Mouse (Mus musculus) megakaryocyte, embryonic 14.5 days (primary cell): Measurements from ENCODE around the gene Etfa. TPM values are rescaled to one million over a fixed set of nuclear protein-coding genes. Genes with fewer than 3 reads are reported as not detected.

Experiments
- H3K27me3 ChIP-seq: replicated peaks from 2 replicates; pipeline ENCODE3; 2012; ENCODE audit warnings: inconsistent platforms
- H3K36me3 ChIP-seq: replicated peaks from 2 replicates; pipeline ENCODE3; 2012; ENCODE audit warnings: low read length, inconsistent platforms, mixed read lengths
- H3K4me1 ChIP-seq: 2 replicates; pipeline ENCODE4 v1.6.1; 2012; ENCODE audit warnings: inconsistent platforms
- H3K4me3 ChIP-seq: replicated peaks from 2 replicates; pipeline ENCODE3; 2012; ENCODE audit warnings: moderate library complexity, mild to moderate bottlenecking, inconsistent platforms
- H3K9me3 ChIP-seq: 2 replicates; pipeline ENCODE4 v1.6.1; 2012; ENCODE audit warnings: inconsistent platforms
- FLI1 ChIP-seq: IDR thresholded peaks from 2 replicates; pipeline ENCODE4 v1.6.1; 2012; ENCODE audit warnings: low read length, inconsistent platforms, mixed read lengths
- GATA1 ChIP-seq: IDR thresholded peaks from 3 replicates; pipeline ENCODE4 v1.6.1; 2012; ENCODE audit warnings: mixed read lengths, low read length, inconsistent platforms, borderline replicate concordance
- polyA plus RNA-seq: library from polyadenylated mRNA; stranded (reverse); fragments of >175 nt; gene quantifications from 2 replicates; pipeline ENCODE4 v1.2.3, GENCODE M21; 2012; ENCODE audit warnings: low replicate concordance; ENCODE audit not compliant: insufficient read depth

Gene Etfa
- 5.0 and 30.7 TPM in 2 replicates for polyA plus RNA-seq

DNA sequence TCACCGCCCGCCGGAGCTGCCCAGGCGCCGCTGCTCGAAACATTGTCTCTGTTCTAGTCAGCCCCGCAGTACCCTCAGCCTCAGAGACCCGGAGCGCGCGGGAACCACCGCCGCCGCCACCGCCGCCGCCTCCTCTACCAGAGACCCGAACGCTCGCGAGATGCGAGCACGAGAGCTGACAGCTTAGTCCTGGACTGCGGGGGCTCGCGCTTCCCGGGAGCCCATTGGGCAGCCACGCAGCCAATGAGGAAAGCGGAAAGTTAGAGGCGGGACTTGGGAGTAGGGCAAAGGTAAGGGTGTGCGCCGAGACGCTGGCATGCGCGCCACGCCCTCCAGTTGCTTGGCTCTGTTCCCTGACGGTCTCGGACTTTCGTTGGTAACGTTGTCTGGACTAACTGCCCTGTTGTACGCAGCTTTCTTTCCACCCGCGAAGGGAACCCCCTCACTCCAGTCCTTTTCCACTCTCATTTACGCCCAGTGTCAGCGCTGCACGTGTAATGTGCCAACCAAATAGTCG lies at the start of gene Etfa:
TSS of gene Etfa (minus strand) at position 217 of the 517 bp plus-strand sequence.
- peaks cover 8% of the 10 kb centered on the region; the same call in 1 of the 2 replicates for H3K9me3 ChIP-seq
- TF ChIP-seq FLI1 (no peak), GATA1 (no peak)
- H3K4me3 ChIP-seq, result peak within 1 kb of the TSS; percentile 100
- H3K4me1 ChIP-seq, result peaks cover 28% of the 10 kb centered on the region
- peaks cover 4% of the 10 kb centered on the region for H3K36me3 ChIP-seq
- H3K27me3 ChIP-seq, result peaks cover 13% of the 10 kb centered on the region

DNA sequence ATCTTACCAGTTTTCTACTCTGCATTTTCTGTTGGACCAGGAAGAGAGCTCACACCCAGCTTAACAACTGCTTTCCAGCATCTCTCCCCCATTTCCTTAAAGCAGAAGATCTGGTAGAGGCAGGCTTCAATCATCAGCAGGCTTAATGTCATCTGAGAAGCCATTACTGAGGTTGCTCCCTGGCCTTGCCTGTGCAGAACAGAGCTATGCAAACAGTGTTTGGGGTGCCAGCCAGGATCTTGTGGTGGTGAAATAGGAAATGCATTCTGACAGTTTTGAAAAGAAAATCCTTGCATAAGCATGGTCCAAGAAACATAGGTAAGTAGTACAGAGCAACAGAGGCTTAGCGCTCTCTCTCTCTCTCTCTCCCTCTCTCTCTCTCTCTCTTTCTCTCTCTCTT lies 48.9 kb upstream of the Etfa start:
- Histone ChIP-seq H3K4me3 (no peak overlapping the region), H3K4me1 (peaks cover 4% of the 10 kb centered on the region; the same call in 1 of the 2 replicates), H3K36me3 (no peaks in the 10 kb centered on the region), H3K9me3 (no peaks in the 10 kb centered on the region), H3K27me3 (peaks cover 10% of the 10 kb centered on the region)
- TF ChIP-seq GATA1 (no peak), FLI1 (no peak)

DNA sequence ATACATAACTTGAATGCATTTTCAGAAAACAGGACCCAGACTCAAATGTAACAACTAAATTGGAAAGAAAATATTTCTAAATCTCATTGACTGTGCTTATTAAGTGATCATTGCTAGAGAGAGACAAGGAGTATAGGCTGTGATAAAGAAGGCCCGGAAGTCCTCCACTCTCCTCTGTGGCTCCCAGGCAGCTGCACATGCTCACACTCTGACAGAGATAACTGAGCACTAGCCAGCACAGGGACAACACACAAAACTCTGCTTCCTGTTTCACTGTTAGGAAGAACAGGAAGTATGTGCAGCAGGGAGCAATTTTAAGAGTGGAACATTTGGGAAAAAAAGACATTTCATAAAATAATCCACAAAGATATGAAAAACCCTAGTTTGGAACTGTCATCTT lies 42.9 kb upstream of the Etfa start:
- peaks cover 12% of the 10 kb centered on the region for H3K27me3 ChIP-seq
- TF ChIP-seq GATA1, result no peak
- no peak for TF ChIP-seq FLI1
- H3K36me3 ChIP-seq, result no peaks in the 10 kb centered on the region
- H3K9me3 ChIP-seq, result no peaks in the 10 kb centered on the region
- H3K4me3 ChIP-seq, result no peak overlapping the region
- peaks cover 6% of the 10 kb centered on the region for H3K4me1 ChIP-seq

DNA sequence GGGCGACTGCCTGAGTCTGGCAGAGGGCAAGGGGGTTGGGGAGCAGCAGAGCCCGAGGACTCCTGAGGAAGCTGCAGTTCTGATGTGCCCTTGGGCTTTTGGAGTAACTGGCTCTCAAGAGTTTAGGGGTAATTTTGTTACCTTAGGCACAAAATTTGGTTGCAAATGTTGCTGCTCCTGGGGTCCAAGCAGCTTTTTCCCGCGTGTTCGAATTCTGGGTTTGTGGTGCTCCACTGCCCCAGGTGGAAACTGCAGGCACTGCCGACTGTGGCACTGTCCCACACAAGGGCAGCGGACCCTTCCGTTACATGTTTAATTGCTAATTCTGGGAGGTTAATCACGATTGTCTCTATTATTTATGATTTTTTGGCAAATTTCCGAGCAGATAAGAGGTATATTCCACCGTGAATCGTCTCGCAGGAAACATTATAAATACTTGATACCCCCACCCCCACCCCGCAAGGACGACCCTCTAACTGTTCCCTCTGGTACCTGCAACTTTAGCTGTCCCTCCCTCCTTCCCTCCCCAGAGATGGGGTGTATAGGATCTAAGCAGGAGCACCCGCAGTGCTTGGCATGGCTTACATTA lies 37.4 kb upstream of the Etfa start:
- TF ChIP-seq FLI1, result no peak
- no peak for TF ChIP-seq GATA1
- peaks cover 32% of the 10 kb centered on the region for H3K4me1 ChIP-seq
- peak overlapping the region; percentile 38 for H3K4me3 ChIP-seq
- H3K27me3 ChIP-seq, result peaks cover 62% of the 10 kb centered on the region
- peaks cover 10% of the 10 kb centered on the region; the same call in 1 of the 2 replicates for H3K9me3 ChIP-seq
- H3K36me3 ChIP-seq, result no peaks in the 10 kb centered on the region

DNA sequence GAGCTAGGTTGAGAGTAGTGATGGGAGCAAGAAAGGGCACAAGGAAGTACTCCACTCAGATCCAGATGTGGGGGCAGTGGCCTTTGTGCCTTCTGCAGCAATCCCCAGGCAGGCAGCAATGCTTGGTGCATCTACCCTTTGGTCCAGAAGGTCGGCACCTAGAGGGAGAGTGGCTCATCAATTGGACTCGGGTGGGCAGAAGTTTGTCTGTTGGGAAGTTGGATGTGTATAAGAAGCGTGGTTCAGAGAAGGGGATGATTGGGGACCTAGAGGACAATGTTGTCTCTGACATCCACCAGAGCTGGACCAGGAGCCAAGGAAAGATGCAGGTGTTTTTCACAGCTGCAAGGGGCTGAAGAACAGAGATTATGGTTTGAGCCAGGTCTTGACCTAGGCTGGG lies 36.8 kb upstream of the Etfa start:
- TF ChIP-seq FLI1 (no peak), GATA1 (no peak)
- Histone ChIP-seq H3K4me3 (no peak overlapping the region), H3K36me3 (no peaks in the 10 kb centered on the region), H3K9me3 (peaks cover 10% of the 10 kb centered on the region; the same call in 1 of the 2 replicates), H3K27me3 (peaks cover 68% of the 10 kb centered on the region), H3K4me1 (peaks cover 38% of the 10 kb centered on the region)

DNA sequence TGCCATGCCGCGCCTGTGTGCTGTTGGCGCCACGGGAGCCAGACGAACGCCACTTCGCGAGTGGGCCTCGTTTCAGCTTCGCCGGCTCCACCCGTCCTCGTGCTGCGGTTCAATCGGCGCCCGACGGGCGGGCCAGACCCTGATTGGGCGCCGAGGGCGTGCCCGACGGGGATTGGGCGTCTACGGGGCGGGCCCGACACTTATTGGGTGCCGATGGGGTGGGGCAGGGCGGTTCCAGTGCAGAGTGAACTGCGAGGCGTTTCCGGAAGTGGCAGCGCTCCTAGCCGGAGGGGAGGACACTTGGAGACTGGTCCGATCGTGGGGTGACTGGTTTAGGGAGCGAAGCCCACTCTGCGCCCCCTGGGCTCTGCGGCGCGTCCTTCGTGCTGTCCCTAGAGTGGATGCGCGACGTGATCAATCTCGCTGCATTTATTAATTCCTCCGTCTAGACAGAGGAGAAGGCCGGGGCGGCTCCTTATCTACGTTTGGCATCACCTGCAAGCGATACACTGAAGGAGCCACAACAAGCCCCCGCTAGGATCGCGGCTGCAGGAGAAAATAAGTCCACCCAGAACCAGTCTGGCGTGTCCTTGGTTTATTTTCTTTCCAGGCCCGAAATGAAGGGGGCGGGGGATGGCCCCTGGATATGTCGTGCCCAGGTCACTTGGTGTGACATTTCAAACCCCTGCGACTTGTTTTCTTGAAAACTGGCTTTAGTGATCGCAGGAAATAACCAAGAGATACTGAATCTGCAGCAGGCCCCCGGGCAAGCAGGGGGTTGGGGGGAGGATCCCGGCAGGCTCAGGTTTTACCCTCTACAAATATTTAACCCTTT lies 34.4 kb upstream of the Etfa start:
- Histone ChIP-seq H3K4me1 (peaks cover 61% of the 10 kb centered on the region), H3K27me3 (peaks cover 88% of the 10 kb centered on the region), H3K9me3 (peaks cover 10% of the 10 kb centered on the region; the same call in 1 of the 2 replicates), H3K4me3 (peak overlapping the region; percentile 88), H3K36me3 (no peaks in the 10 kb centered on the region)
- no peak for TF ChIP-seq GATA1

DNA sequence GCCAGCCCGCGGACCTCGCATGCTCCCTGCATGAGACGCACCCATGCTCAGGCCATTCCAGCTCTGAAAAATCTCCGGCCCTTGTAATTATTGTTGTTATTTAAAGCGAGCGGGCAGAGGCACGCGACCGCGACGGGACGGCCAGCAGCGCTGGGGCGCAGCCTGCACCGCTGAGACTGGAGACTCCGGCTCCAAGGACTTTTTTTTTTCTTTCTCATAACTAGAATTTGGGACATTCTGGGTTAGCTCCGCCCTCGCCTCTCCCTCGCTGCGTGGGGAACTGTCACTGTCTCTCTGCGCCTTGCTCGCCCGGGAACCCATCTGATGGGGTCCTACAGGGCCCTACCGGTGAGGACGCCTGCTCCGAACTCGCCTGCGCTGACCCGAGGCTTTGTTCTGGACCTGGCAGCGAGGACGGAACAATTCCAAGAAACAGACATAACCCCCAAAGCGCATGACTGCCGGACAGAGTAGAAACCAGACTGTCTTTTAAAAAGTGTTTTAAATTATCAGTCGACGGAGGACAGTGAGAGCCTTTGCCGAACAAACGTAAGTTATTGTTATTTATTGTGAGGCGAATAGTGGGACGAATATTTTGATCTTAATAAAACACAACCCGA lies 33.6 kb upstream of the Etfa start:
- Histone ChIP-seq H3K27me3 (peaks cover 95% of the 10 kb centered on the region), H3K9me3 (peaks cover 10% of the 10 kb centered on the region; the same call in 1 of the 2 replicates), H3K4me3 (peak overlapping the region; percentile 88), H3K36me3 (no peaks in the 10 kb centered on the region), H3K4me1 (peaks cover 68% of the 10 kb centered on the region)
- no peak for TF ChIP-seq GATA1
- TF ChIP-seq FLI1, result no peak

DNA sequence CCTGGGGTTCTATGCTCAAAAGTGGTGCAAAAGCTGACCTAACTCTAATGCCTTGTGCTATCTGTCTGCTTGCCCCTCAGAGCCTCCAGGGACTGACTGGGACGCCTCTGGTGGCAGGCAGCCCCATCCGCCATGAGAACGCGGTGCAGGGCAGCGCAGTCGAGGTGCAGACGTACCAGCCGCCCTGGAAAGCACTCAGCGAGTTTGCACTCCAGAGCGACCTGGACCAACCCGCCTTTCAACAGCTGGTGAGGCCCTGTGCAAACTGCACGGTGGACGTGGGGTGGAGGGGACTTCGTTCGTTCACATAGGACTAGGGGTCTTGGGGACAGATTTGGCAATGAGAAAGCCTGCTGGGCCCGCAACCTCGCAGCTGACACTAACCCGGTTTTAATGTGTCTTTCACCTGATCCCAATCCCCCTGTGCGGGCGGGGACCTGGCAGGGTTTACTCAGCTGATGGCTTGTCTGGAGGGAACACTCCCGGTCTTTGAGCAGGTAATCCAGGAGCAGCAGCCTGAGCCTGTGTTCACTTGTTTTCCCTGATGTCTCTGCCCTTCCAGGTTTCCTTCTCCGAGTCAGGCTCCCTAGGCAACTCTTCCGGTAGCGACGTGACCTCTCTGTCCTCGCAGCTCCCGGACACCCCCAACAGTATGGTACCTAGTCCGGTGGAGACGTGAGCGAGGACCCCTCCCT lies 33.0 kb upstream of the Etfa start:
- Histone ChIP-seq H3K4me1 (peaks cover 74% of the 10 kb centered on the region), H3K27me3 (peaks cover 99% of the 10 kb centered on the region), H3K36me3 (no peaks in the 10 kb centered on the region), H3K4me3 (peak overlapping the region; percentile 85), H3K9me3 (peaks cover 10% of the 10 kb centered on the region; the same call in 1 of the 2 replicates)
- TF ChIP-seq GATA1, result no peak
- TF ChIP-seq FLI1, result no peak

DNA sequence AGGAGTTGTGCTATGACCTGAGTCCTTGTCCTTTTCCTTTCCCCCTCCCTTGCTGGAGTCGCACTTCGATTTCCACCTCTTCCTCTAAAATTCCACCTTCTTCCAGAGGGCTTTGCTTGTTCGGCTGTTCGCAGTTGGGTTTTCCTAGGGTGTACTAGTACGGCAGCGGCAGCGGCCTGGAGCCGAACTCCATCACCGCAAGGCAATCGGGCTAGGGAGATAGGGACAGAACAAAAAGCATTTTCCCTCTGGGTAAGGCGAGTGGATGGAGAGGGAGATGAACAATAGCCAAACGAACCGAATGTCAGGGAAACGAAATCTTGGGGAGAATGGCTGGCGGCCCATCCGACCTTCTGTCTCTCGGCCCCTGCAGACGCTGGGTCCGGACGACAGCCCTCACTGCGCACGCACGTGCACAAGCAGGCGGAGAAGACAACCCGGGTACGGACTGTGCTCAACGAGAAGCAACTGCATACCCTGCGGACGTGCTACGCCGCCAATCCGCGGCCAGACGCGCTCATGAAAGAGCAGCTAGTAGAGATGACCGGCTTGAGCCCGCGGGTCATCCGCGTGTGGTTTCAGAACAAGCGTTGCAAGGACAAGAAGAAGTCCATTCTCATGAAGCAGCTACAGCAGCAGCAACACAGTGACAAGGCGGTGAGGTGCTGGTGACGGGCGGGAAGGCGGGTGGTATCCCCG lies 31.8 kb upstream of the Etfa start:
- Histone ChIP-seq H3K4me3 (peak overlapping the region; percentile 85), H3K36me3 (no peaks in the 10 kb centered on the region), H3K4me1 (peaks cover 74% of the 10 kb centered on the region), H3K27me3 (peaks cover 100% of the 10 kb centered on the region), H3K9me3 (peaks cover 16% of the 10 kb centered on the region; the same call in 1 of the 2 replicates)
- TF ChIP-seq FLI1, result no peak
- TF ChIP-seq GATA1, result no peak
